Mouse (Mus musculus) heart, embryonic 15.5 days (tissue): ENCODE measurements around the gene Gm9857. TPM values are rescaled to one million over a fixed set of nuclear protein-coding genes. Genes with fewer than 3 reads are reported as not detected.

Experiments used
- ATAC-seq: fragments of 200-750 bp; cut with Nextera tagmentation; replicated peaks from 2 replicates; pipeline ENCODE4 v1.8.0; 2017; ENCODE audit warnings: low read depth, moderate TSS enrichment; ENCODE audit not compliant: insufficient number of reproducible peaks, insufficient read depth, low FRiP score
- H3K27ac ChIP-seq: fragments of 300-500 bp; sonication (generic); 2 replicates; pipeline ENCODE4 v1.5.1; 2015; ENCODE audit warnings: mild to moderate bottlenecking, inconsistent platforms
- H3K27me3 ChIP-seq: fragments of 300-500 bp; sonication (generic); 2 replicates; pipeline ENCODE4 v1.6.1; 2015; ENCODE audit warnings: inconsistent platforms
- H3K36me3 ChIP-seq: fragments of 300-500 bp; sonication (generic); 2 replicates; pipeline ENCODE4 v1.6.1; 2015; ENCODE audit warnings: mild to moderate bottlenecking, inconsistent platforms
- H3K4me1 ChIP-seq: fragments of 300-500 bp; sonication (generic); replicated peaks from 2 replicates; pipeline ENCODE4 v1.6.1; 2015; ENCODE audit warnings: inconsistent platforms
- H3K4me2 ChIP-seq: fragments of 300-500 bp; sonication (generic); 2 replicates; pipeline ENCODE4 v1.6.1; 2015; ENCODE audit warnings: inconsistent platforms, mild to moderate bottlenecking, moderate library complexity
- H3K4me3 ChIP-seq: fragments of 300-500 bp; sonication (generic); 2 replicates; pipeline ENCODE4 v1.5.1; 2015; ENCODE audit warnings: mild to moderate bottlenecking, inconsistent platforms
- H3K9ac ChIP-seq: fragments of 300-500 bp; sonication (generic); 2 replicates; pipeline ENCODE4 v1.6.1; 2015; ENCODE audit warnings: mild to moderate bottlenecking, inconsistent platforms
- H3K9me3 ChIP-seq: fragments of 300-500 bp; sonication (generic); replicated peaks from 2 replicates; pipeline ENCODE4 v1.6.1; 2016; ENCODE audit warnings: inconsistent platforms
- WGBS: fragments of 180-500 bp; shearing (Covaris S2); methylation state at CpG from one replicate; pipeline ENCODE4 v1.1.7; 2015; ENCODE audit warnings: mixed read lengths; 5-methylcytosine and 5-hydroxymethylcytosine counted together
- polyA plus RNA-seq: library from polyadenylated mRNA; unstranded; fragments of >200 nt; fragmentation: Nextera tagmentation; extraction: Ambion mirVana; gene quantifications from 2 replicates; pipeline ENCODE4 v1.2.1, GENCODE M21; 2015

The Gm9857 gene
- polyA plus RNA-seq, 1 experiment from 2014 or later, result not detected

- Histone ChIP-seq H3K4me3 (no peak overlapping the region), H3K36me3 (no peaks in the 10 kb centered on the region), H3K4me2 (no peak overlapping the region), H3K27me3 (no peaks in the 10 kb centered on the region), H3K9ac (no peak overlapping the region), H3K4me1 (0 out of 2 replicates have a peak, but pooled peaks cover 2% of the 10 kb centered on the region), H3K9me3 (no peaks in the 10 kb centered on the region), H3K27ac (no peak overlapping the region)
- WGBS, result 71% methylated on average over 3 of the region's 3 CpGs
- ATAC-seq, result no peak
These were observed 23.5 kb upstream of the Gm9857 start for GRCm38 (mm10) chr3:108963776-108964175.

- H3K4me3 ChIP-seq, result no peak overlapping the region
- no peak overlapping the region for H3K4me2 ChIP-seq
- H3K27me3 ChIP-seq, result no peaks in the 10 kb centered on the region
- H3K36me3 ChIP-seq, result no peaks in the 10 kb centered on the region
- no peak for ATAC-seq
- WGBS, result 62% methylated on average over 3 of the region's 3 CpGs
- H3K9me3 ChIP-seq, result no peaks in the 10 kb centered on the region
- 0 out of 2 replicates have a peak, but pooled peaks cover 2% of the 10 kb centered on the region for H3K4me1 ChIP-seq
- no peak overlapping the region for H3K9ac ChIP-seq
- no peak overlapping the region for H3K27ac ChIP-seq
These were observed 23.0 kb upstream of the Gm9857 start for GRCm38 (mm10) chr3:108963278-108963677.

- 0 out of 2 replicates have a peak, but pooled peaks cover 2% of the 10 kb centered on the region for H3K4me1 ChIP-seq
- no peak for ATAC-seq
- no peaks in the 10 kb centered on the region for H3K36me3 ChIP-seq
- H3K4me3 ChIP-seq, result no peak overlapping the region
- no peaks in the 10 kb centered on the region for H3K9me3 ChIP-seq
- no peaks in the 10 kb centered on the region for H3K27me3 ChIP-seq
- peak overlapping the region; percentile 19; the same call in 1 of the 2 replicates for H3K4me2 ChIP-seq
- no peak overlapping the region for H3K9ac ChIP-seq
- 45% methylated on average over 6 of the region's 6 CpGs for WGBS
- H3K27ac ChIP-seq, result no peak overlapping the region
These were observed 21.4 kb upstream of the Gm9857 start for GRCm38 (mm10) chr3:108961655-108962054.

GRCm38 (mm10) chr3:108961226-108961625 is 21.0 kb upstream of the Gm9857 start:
- H3K27me3 ChIP-seq, result no peaks in the 10 kb centered on the region
- no peaks in the 10 kb centered on the region for H3K36me3 ChIP-seq
- peak overlapping the region; percentile 19; the same call in 1 of the 2 replicates for H3K4me2 ChIP-seq
- WGBS, result 44% methylated on average over 7 of the region's 7 CpGs
- no peak overlapping the region for H3K4me3 ChIP-seq
- 0 out of 2 replicates have a peak, but pooled peaks cover 2% of the 10 kb centered on the region for H3K4me1 ChIP-seq
- no peaks in the 10 kb centered on the region for H3K9me3 ChIP-seq
- H3K9ac ChIP-seq, result no peak overlapping the region
- ATAC-seq, result peak; percentile 58; the same call in 1 of the 2 replicates
- no peak overlapping the region for H3K27ac ChIP-seq

- Histone ChIP-seq H3K9ac (no peak overlapping the region), H3K36me3 (no peaks in the 10 kb centered on the region), H3K4me2 (no peak overlapping the region), H3K9me3 (no peaks in the 10 kb centered on the region), H3K27ac (no peak overlapping the region), H3K4me1 (0 out of 2 replicates have a peak, but pooled peaks cover 2% of the 10 kb centered on the region), H3K27me3 (no peaks in the 10 kb centered on the region), H3K4me3 (no peak overlapping the region)
- WGBS, result 67% methylated on average over 13 of the region's 13 CpGs
- no peak for ATAC-seq
These were observed 19.5 kb upstream of the Gm9857 start for GRCm38 (mm10) chr3:108959680-108960295.

GRCm38 (mm10) chr3:108957976-108958375 is 17.7 kb upstream of the Gm9857 start:
- Histone ChIP-seq H3K9ac (no peak overlapping the region), H3K27me3 (no peaks in the 10 kb centered on the region), H3K4me3 (no peak overlapping the region), H3K4me2 (no peak overlapping the region), H3K27ac (no peak overlapping the region), H3K4me1 (0 out of 2 replicates have a peak, but pooled peaks cover 2% of the 10 kb centered on the region), H3K9me3 (no peaks in the 10 kb centered on the region), H3K36me3 (no peaks in the 10 kb centered on the region)
- no peak for ATAC-seq

GRCm38 (mm10) chr3:108940996-108941395 is 751 bp upstream of the Gm9857 start:
- peaks cover 5% of the 10 kb centered on the region; the same call in 1 of the 2 replicates for H3K4me1 ChIP-seq
- ATAC-seq, result no peak
- H3K9me3 ChIP-seq, result no peaks in the 10 kb centered on the region
- H3K4me2 ChIP-seq, result no peak overlapping the region
- WGBS, result 81% methylated on average over 10 of the region's 10 CpGs
- H3K9ac ChIP-seq, result no peak overlapping the region
- H3K27me3 ChIP-seq, result peaks cover 3% of the 10 kb centered on the region; the same call in 1 of the 2 replicates
- H3K27ac ChIP-seq, result no peak overlapping the region
- no peaks in the 10 kb centered on the region for H3K36me3 ChIP-seq
- H3K4me3 ChIP-seq, result no peak overlapping the region

GRCm38 (mm10) chr3:108939573-108939972 is 672 bp downstream of the Gm9857 start, which contains the start of gene Henmt1:
Gene Henmt1, plus strand, starts transcription at chr3:108939873.
- no peak for ATAC-seq
- H3K27ac ChIP-seq, result no peak within 1 kb of the TSS
- no peak within 1 kb of the TSS for H3K9ac ChIP-seq

GRCm38 (mm10) chr3:108938691-108939090 is 1.6 kb downstream of the Gm9857 start:
- Histone ChIP-seq H3K36me3 (no peaks in the 10 kb centered on the region), H3K27me3 (peaks cover 3% of the 10 kb centered on the region; the same call in 1 of the 2 replicates), H3K4me3 (no peak overlapping the region), H3K4me2 (no peak overlapping the region), H3K9me3 (no peaks in the 10 kb centered on the region), H3K9ac (no peak overlapping the region), H3K27ac (no peak overlapping the region), H3K4me1 (peaks cover 5% of the 10 kb centered on the region; the same call in 1 of the 2 replicates)
- no peak for ATAC-seq
- 88% methylated on average over 5 of the region's 5 CpGs for WGBS

More at GRCm38 (mm10) chr3:108939573-108939972, 672 bp downstream of the Gm9857 start, which contains the start of gene Henmt1:
- H3K27me3 ChIP-seq, result peaks cover 3% of the 10 kb centered on the region; the same call in 1 of the 2 replicates
- H3K4me2 ChIP-seq, result peak within 1 kb of the TSS; percentile 74
- 72% methylated on average over 5 of the region's 5 CpGs for WGBS
- peak within 1 kb of the TSS; percentile 36 for H3K4me3 ChIP-seq
- H3K4me1 ChIP-seq, result peaks cover 5% of the 10 kb centered on the region; the same call in 1 of the 2 replicates
- H3K36me3 ChIP-seq, result no peaks in the 10 kb centered on the region
- H3K9me3 ChIP-seq, result no peaks in the 10 kb centered on the region

- Histone ChIP-seq H3K27me3 (no peaks in the 10 kb centered on the region), H3K36me3 (no peaks in the 10 kb centered on the region), H3K4me2 (no peak overlapping the region), H3K9me3 (no peaks in the 10 kb centered on the region), H3K9ac (no peak overlapping the region), H3K4me1 (no peaks in the 10 kb centered on the region), H3K4me3 (no peak overlapping the region), H3K27ac (no peak overlapping the region)
- ATAC-seq, result no peak
- WGBS, result 93% methylated on average over 6 of the region's 6 CpGs
These were observed 6.7 kb downstream of the Gm9857 start for GRCm38 (mm10) chr3:108933557-108933956.

GRCm38 (mm10) chr3:108926308-108926707 is 13.9 kb downstream of the Gm9857 start:
- no peaks in the 10 kb centered on the region for H3K27me3 ChIP-seq
- no peaks in the 10 kb centered on the region for H3K4me1 ChIP-seq
- no peak overlapping the region for H3K9ac ChIP-seq
- no peak for ATAC-seq
- H3K27ac ChIP-seq, result no peak overlapping the region
- H3K9me3 ChIP-seq, result no peaks in the 10 kb centered on the region
- no peaks in the 10 kb centered on the region for H3K36me3 ChIP-seq
- H3K4me2 ChIP-seq, result no peak overlapping the region
- WGBS, result 66% methylated on average over 1 of the region's 1 CpGs
- no peak overlapping the region for H3K4me3 ChIP-seq

GRCm38 (mm10) chr3:108925677-108926076 is 14.6 kb downstream of the Gm9857 start:
- no peak overlapping the region for H3K27ac ChIP-seq
- no peak overlapping the region for H3K4me2 ChIP-seq
- H3K36me3 ChIP-seq, result no peaks in the 10 kb centered on the region
- no peaks in the 10 kb centered on the region for H3K27me3 ChIP-seq
- H3K4me3 ChIP-seq, result no peak overlapping the region
- H3K9ac ChIP-seq, result no peak overlapping the region
- 83% methylated on average over 4 of the region's 4 CpGs for WGBS
- no peak for ATAC-seq
- H3K9me3 ChIP-seq, result no peaks in the 10 kb centered on the region
- no peaks in the 10 kb centered on the region for H3K4me1 ChIP-seq
